Mouse (Mus musculus) liver, embryonic 14.5 days (tissue): ENCODE measurements at regions not wholly inside any gene's neighbourhood (a gene's known extent, or its start where the extent isn't known, plus 50 kb on each side); places are given as distances from the start of the nearest gene placed in this dataset.
A peak's percentile ranks its signal among the peaks of the same experiment; 100 is the strongest.

Experiments used
- CTCF ChIP-seq: IDR thresholded peaks from 2 replicates; pipeline ENCODE4 v1.5.1; 2016; ENCODE audit warnings: antibody characterized with exemption, low read depth, control low read depth
- EP300 ChIP-seq: IDR thresholded peaks from 2 replicates; pipeline ENCODE4 v1.6.1; 2016; ENCODE audit warnings: antibody characterized with exemption, low read depth

GRCm38 (mm10) chr3:110361900-110362299 lies 111.1 kb upstream of the Prmt6 start:
- peak; percentile 17; the same call in 1 of the 2 replicates for TF ChIP-seq CTCF
- no peak for TF ChIP-seq EP300
